Mouse (Mus musculus): Measurements from ENCODE around the gene Sec61g. TPM values are rescaled to one million over a fixed set of nuclear protein-coding genes. Genes with fewer than 3 reads are reported as not detected.
A peak's percentile ranks its signal among the peaks of the same experiment; 100 is the strongest.
"Not testable (repeated sequence)": the region's sequence is repeated elsewhere in the genome, so short reads cannot be mapped to it uniquely, and the experiment has no call there.

The Sec61g gene
- polyA plus RNA-seq, 1 experiment: 28.8 TPM

- Histone ChIP-seq H3K27ac (ENCODE audit: insufficient read depth, low read length) (no peak overlapping the region), H3K4me3 (ENCODE audit: insufficient read depth, low read length) (no peak overlapping the region), H3K4me1 (ENCODE audit: control insufficient read depth, insufficient read depth, low read length) (no peaks in the 10 kb centered on the region)
- no peak for TF ChIP-seq POLR2A (IDR thresholded peaks at IDR 0.05; ENCODE audit: extremely low read depth, insufficient read depth, low read length)
- no peak for TF ChIP-seq CTCF (IDR thresholded peaks at IDR 0.05; ENCODE audit: extremely low read depth, insufficient read depth, low read length)
Observed at GRCm38 (mm10) chr11:16525724-16526123, 17.4 kb upstream of the Sec61g start.

GRCm38 (mm10) chr11:16524917-16525640 lies 16.8 kb upstream of the Sec61g start:
- H3K27ac ChIP-seq (ENCODE audit: insufficient read depth, low read length): no peak overlapping the region
- H3K4me1 ChIP-seq (ENCODE audit: control insufficient read depth, insufficient read depth, low read length): no peaks in the 10 kb centered on the region
- TF ChIP-seq POLR2A (IDR thresholded peaks at IDR 0.05; ENCODE audit: extremely low read depth, insufficient read depth, low read length): no peak
- TF ChIP-seq CTCF (IDR thresholded peaks at IDR 0.05; ENCODE audit: extremely low read depth, insufficient read depth, low read length): peak; percentile 41
- H3K4me3 ChIP-seq (ENCODE audit: insufficient read depth, low read length): no peak overlapping the region

GRCm38 (mm10) chr11:16515081-16515480 lies 6.8 kb upstream of the Sec61g start:
- H3K27ac ChIP-seq (ENCODE audit: insufficient read depth, low read length); H3K4me1 ChIP-seq (ENCODE audit: control insufficient read depth, insufficient read depth, low read length); H3K4me3 ChIP-seq (ENCODE audit: insufficient read depth, low read length): not testable (repeated sequence)

GRCm38 (mm10) chr11:16514221-16514620 lies 5.9 kb upstream of the Sec61g start:
- H3K4me1 ChIP-seq (ENCODE audit: control insufficient read depth, insufficient read depth, low read length); H3K27ac ChIP-seq (ENCODE audit: insufficient read depth, low read length); H3K4me3 ChIP-seq (ENCODE audit: insufficient read depth, low read length): not testable (repeated sequence)

GRCm38 (mm10) chr11:16507385-16508051 lies 766 bp downstream of the Sec61g start:
- no peak for TF ChIP-seq POLR2A (IDR thresholded peaks at IDR 0.05; ENCODE audit: extremely low read depth, insufficient read depth, low read length)
- no peak for TF ChIP-seq CTCF (IDR thresholded peaks at IDR 0.05; ENCODE audit: extremely low read depth, insufficient read depth, low read length)
- H3K4me3 ChIP-seq (ENCODE audit: insufficient read depth, low read length): peak overlapping the region; percentile 58
- peaks cover 2% of the 10 kb centered on the region; the same call in 1 of the 2 replicates for H3K4me1 ChIP-seq (ENCODE audit: control insufficient read depth, insufficient read depth, low read length)
- no peak overlapping the region; the same call in 1 of the 2 replicates for H3K27ac ChIP-seq (ENCODE audit: insufficient read depth, low read length)

- TF ChIP-seq CTCF (IDR thresholded peaks at IDR 0.05; ENCODE audit: extremely low read depth, insufficient read depth, low read length) (no peak), POLR2A (IDR thresholded peaks at IDR 0.05; ENCODE audit: extremely low read depth, insufficient read depth, low read length) (no peak)
- H3K4me1 ChIP-seq (ENCODE audit: control insufficient read depth, insufficient read depth, low read length): peaks cover 2% of the 10 kb centered on the region; the same call in 1 of the 2 replicates
- no peak overlapping the region for H3K27ac ChIP-seq (ENCODE audit: insufficient read depth, low read length)
- no peak overlapping the region for H3K4me3 ChIP-seq (ENCODE audit: insufficient read depth, low read length)
Observed at GRCm38 (mm10) chr11:16505999-16506398, 2.3 kb downstream of the Sec61g start.

- Histone ChIP-seq H3K4me3 (ENCODE audit: insufficient read depth, low read length) (no peak overlapping the region), H3K27ac (ENCODE audit: insufficient read depth, low read length) (no peak overlapping the region), H3K4me1 (ENCODE audit: control insufficient read depth, insufficient read depth, low read length) (peaks cover 2% of the 10 kb centered on the region; the same call in 1 of the 2 replicates)
- no peak for TF ChIP-seq CTCF (IDR thresholded peaks at IDR 0.05; ENCODE audit: extremely low read depth, insufficient read depth, low read length)
- TF ChIP-seq POLR2A (IDR thresholded peaks at IDR 0.05; ENCODE audit: extremely low read depth, insufficient read depth, low read length): no peak
Observed at GRCm38 (mm10) chr11:16503150-16503549, 5.1 kb downstream of the Sec61g start.

- H3K4me1 ChIP-seq (ENCODE audit: control insufficient read depth, insufficient read depth, low read length): peaks cover 2% of the 10 kb centered on the region; the same call in 1 of the 2 replicates
- TF ChIP-seq CTCF (IDR thresholded peaks at IDR 0.05; ENCODE audit: extremely low read depth, insufficient read depth, low read length) (no peak), POLR2A (IDR thresholded peaks at IDR 0.05; ENCODE audit: extremely low read depth, insufficient read depth, low read length) (no peak)
- H3K4me3 ChIP-seq (ENCODE audit: insufficient read depth, low read length): no peak overlapping the region
- no peak overlapping the region for H3K27ac ChIP-seq (ENCODE audit: insufficient read depth, low read length)
Observed at GRCm38 (mm10) chr11:16502744-16503143, 5.5 kb downstream of the Sec61g start.

- Histone ChIP-seq H3K4me1 (ENCODE audit: control insufficient read depth, insufficient read depth, low read length) (no peaks in the 10 kb centered on the region), H3K27ac (ENCODE audit: insufficient read depth, low read length) (no peak overlapping the region), H3K4me3 (ENCODE audit: insufficient read depth, low read length) (no peak overlapping the region)
- TF ChIP-seq CTCF (IDR thresholded peaks at IDR 0.05; ENCODE audit: extremely low read depth, insufficient read depth, low read length): no peak
- no peak for TF ChIP-seq POLR2A (IDR thresholded peaks at IDR 0.05; ENCODE audit: extremely low read depth, insufficient read depth, low read length)
Observed at GRCm38 (mm10) chr11:16498756-16499680, 9.3 kb downstream of the Sec61g start.

Other genes starting within 250 kb of the Sec61g start
- gene Egfr, start 243.7 kb upstream of the Sec61g start, polyA plus RNA-seq (2012; rRNA removed): 5.2 and 6.8 TPM in 2 replicates